Mouse (Mus musculus) urinary bladder, postnatal 10 days (tissue): ENCODE measurements around the gene Luzp2.
"Not testable (repeated sequence)": the region's sequence is repeated elsewhere in the genome, so short reads cannot be mapped to it uniquely, and the experiment has no call there.

Experiments
- DNase-seq: peaks from one replicate; pipeline ENCODE4 v3.0.0; 2022; ENCODE audit warnings: low spot score

Gene Luzp2

DNA sequence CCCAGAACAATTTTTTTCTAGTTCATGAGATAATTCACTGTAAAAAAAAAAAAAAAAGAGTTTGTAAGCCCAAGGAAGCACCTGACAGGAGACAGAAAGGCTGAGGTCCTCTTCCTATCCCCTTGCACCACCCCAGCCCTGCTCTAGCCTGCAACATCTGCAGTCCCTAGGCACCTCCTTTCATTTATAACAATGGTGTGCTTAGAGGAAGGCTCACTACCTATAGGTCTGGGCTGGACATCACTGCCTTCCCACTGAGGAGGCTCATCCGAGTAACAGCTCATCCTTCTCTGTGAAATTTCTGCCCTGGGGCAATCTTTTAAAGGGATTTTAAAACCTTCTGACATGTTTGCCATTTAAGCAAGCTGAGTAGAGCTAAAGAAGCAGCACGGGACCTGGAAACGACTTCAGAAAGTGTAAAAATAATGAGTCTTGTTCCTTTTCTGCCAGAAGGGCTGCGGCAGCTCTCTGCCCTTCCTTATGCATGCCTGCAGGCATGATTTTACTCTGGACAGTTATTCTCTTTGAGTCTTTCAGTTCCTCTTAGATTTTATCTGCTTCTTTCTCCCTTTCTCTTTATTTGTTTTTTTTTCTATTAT lies 174.0 kb downstream of the Luzp2 start:
- DNase-seq = no peak

DNA sequence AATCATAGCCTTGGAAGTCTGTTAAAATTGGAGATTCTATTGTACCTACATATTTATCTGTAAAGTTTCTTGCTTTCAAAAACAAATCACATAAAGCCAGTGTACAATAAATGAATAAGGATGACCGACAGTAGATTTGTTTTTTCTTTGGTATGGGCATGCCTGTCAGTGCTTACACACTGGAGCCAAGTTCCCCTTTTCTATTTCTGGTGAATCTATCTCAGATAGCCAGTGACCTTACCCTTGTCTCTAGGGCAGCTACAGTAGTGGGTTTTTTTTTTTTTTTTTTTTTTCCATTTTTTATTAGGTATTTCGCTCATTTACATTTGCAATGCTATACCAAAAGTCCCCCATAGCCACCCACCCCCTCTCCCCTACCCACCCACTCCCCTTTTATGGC lies 298.6 kb downstream of the Luzp2 start:
- not testable (repeated sequence) for DNase-seq

DNA sequence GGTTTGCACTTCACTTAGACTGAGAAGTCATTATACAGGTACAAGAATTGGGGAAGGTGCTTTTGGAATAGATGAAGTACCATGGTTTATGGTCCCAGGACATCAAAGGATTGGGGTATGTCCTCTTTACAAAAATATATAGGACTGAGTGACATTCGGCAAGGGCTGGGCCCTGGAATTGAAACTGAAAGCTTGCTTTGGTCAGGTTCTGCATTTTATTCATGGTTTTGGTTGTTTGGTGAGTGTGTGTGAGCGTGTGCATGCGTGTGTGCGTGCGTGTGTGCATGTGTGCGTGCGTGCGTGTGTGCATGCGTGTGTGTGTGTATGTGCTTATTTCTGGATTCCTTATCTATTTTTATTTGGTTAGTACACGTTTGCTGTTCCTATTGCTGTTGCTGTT lies 353.6 kb downstream of the Luzp2 start:
- DNase-seq = no peak

DNA sequence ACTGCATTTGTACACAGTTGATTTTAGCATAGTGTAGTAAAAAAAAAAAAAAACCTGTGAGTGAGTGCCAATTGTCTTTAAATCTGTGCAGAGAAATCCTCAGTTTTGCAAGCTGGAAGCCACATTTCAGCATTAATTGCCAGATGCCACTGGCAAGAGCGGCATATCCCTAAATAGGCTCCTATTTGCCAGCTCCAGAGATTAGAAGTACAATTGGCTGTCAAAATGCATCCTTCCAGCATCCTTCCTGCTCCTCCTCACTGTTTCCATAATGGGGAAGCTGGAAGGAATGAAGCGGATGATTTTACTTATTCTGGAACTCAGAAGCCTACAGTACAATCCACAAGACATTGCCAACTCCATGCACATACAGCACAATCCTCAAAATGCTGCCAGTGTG lies 354.2 kb downstream of the Luzp2 start:
- DNase-seq = no peak

DNA sequence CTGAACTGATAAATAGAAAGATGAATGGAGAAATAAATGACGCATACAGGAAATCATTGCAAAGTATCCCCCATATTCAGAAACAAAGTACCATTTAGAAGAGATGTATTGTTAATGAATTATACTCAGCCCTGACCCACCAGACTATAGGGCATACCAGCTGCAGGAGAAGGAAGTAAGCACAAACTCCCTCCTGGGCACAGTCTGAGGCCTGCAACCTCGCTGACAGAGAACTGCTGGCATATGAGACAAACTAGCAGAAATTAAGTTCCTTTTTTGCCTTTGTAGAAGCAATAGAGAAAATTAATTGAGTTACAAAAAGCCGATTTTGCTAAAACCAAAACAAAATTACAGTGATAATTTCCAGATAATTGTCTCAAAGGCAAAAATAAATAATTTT lies 355.4 kb downstream of the Luzp2 start:
- no peak for DNase-seq

DNA sequence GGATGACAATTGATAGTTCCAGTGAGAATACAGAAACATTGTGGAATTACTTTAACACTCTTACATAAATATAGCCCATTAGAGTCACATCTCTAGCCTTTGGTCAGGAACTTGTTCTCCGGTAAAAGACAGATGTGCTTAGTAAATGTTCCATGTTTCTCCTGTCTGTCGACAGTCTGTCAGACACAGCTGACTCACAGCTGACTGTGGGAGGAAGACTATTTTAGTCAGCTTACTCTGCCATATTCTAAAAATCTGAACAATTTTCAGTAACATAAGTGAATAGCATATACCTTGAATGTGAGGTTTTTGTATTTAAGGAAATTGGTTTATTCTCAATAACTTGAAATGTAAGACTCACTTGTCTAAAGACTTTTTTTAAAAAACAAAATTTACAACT lies 363.5 kb downstream of the Luzp2 start:
- no peak for DNase-seq

DNA sequence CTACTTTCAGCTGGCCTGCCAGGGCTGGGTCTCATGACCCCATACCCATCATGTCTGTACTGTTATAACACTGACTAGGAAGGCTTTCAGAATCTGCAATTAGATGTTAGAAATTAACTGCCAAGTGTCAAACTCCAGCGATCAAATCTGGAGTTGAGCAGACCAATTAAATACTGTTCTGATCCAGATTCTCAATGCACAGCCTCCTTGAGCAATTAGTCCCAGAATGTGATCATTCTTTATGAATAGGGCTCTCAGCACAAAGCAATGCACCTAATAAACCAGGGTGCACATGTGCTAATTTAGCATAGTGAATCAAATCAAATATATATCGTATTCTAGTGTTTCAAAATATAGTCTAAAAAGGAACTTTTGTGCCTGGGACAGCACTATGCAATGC lies 387.7 kb downstream of the Luzp2 start:
- no peak for DNase-seq

DNA sequence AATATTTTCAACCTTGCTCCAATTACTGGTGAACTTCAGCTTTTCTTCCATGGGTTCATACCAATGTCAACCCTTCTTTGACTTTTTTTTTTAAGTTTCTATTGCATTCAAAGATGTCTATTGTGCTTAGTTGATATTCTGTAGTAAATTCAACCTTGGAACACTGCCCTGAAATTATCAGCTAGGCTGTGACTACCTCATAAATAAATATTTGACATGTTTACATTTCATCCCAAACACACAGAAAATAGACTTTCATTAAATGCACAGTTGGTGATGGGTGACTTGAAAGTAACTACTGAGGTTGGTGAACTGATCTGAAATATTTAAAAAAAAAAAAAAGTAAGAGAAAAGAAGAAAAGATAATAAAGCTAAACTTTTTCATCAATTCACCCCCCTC lies 394.1 kb downstream of the Luzp2 start:
- no peak for DNase-seq
